In genomic region chr1:179865561-179865960, GRCm38 (mm10) we compare ENCODE assay signal across 9 mouse cellular contexts.
DNase-seq lines count a peak whose midpoint lies in the region; ATAC-seq lines count a peak whose summit lies in the region.
"Had no signal": no experiment of that assay in that cellular context is flagged by ENCODE, and none has a peak within 500 bp of the region (broad histone marks: within the 10 kb centered on the region; RNA-seq: fewer than 3 reads in every experiment).

No protein-coding gene starts in this region.

- no peaks in the 10 kb centered on the region for H3K27me3 ChIP-seq in forebrain, embryonic 10.5 days (ENCODE audit: poor library complexity, severe bottlenecking)
- H3K27me3 ChIP-seq in forebrain, embryonic 12.5 days = no peaks in the 10 kb centered on the region
- H3K27me3 ChIP-seq in embryonic facial prominence, embryonic 14.5 days (replicated peaks; ENCODE audit: control insufficient read depth, insufficient read depth, low read length) = no peaks in the 10 kb centered on the region
- H3K27me3 ChIP-seq in forebrain, embryonic 11.5 days (ENCODE audit: control insufficient read depth, insufficient read depth, low read length) = no peaks in the 10 kb centered on the region

- peaks cover 20% of the 10 kb centered on the region; the same call in 1 of the 2 replicates for H3K4me1 ChIP-seq in forebrain, embryonic 10.5 days
- peaks cover 6% of the 10 kb centered on the region; the same call in 1 of the 2 replicates for H3K4me1 ChIP-seq in forebrain, embryonic 12.5 days
- H3K4me1 ChIP-seq in embryonic facial prominence, embryonic 14.5 days (ENCODE audit: control insufficient read depth, insufficient read depth, low read length) = no peaks in the 10 kb centered on the region
- H3K4me1 ChIP-seq in forebrain, embryonic 11.5 days (replicated peaks; ENCODE audit: control insufficient read depth, insufficient read depth, low read length) = no peaks in the 10 kb centered on the region

- no peak overlapping the region for H3K4me2 ChIP-seq in forebrain, embryonic 12.5 days
- no peak overlapping the region for H3K4me2 ChIP-seq in embryonic facial prominence, embryonic 14.5 days (ENCODE audit: low read depth, low read length)
- H3K4me2 ChIP-seq in forebrain, embryonic 11.5 days (ENCODE audit: low read depth, low read length, severe bottlenecking) = no peak overlapping the region

- 62% methylated on average over 11 of the region's 11 CpGs for WGBS in forebrain, embryonic 10.5 days
- 80% methylated on average over 11 of the region's 11 CpGs for WGBS in forebrain, embryonic 12.5 days
- 21% methylated on average over 11 of the region's 11 CpGs for WGBS in embryonic facial prominence, embryonic 14.5 days
- WGBS in forebrain, embryonic 11.5 days = 70% methylated on average over 11 of the region's 11 CpGs

- H3K9ac ChIP-seq in forebrain, embryonic 12.5 days = no peak overlapping the region
- no peak overlapping the region for H3K9ac ChIP-seq in embryonic facial prominence, embryonic 14.5 days (ENCODE audit: low read depth, low read length)
- no peak overlapping the region for H3K9ac ChIP-seq in forebrain, embryonic 11.5 days (ENCODE audit: low read length)

- peak overlapping the region; percentile 27; the same call in 1 of the 2 replicates for H3K27ac ChIP-seq in forebrain, embryonic 10.5 days
- H3K27ac ChIP-seq in forebrain, embryonic 12.5 days = no peak overlapping the region
- H3K27ac ChIP-seq in embryonic facial prominence, embryonic 14.5 days (replicated peaks; ENCODE audit: low read depth, low read length) = peak overlapping the region; percentile 63
- H3K27ac ChIP-seq in forebrain, embryonic 11.5 days (ENCODE audit: low read depth, low read length) = no peak overlapping the region

- no peaks in the 10 kb centered on the region for H3K36me3 ChIP-seq in forebrain, embryonic 10.5 days (replicated peaks)
- H3K36me3 ChIP-seq in forebrain, embryonic 12.5 days (replicated peaks) = no peaks in the 10 kb centered on the region
- H3K36me3 ChIP-seq in embryonic facial prominence, embryonic 14.5 days (ENCODE audit: control insufficient read depth, insufficient read depth, low read length) = no peaks in the 10 kb centered on the region
- no peaks in the 10 kb centered on the region for H3K36me3 ChIP-seq in forebrain, embryonic 11.5 days (ENCODE audit: control insufficient read depth, insufficient read depth, low read length)

- H3K4me3 ChIP-seq in forebrain, embryonic 10.5 days = no peak overlapping the region
- no peak overlapping the region for H3K4me3 ChIP-seq in forebrain, embryonic 12.5 days (replicated peaks)
- no peak overlapping the region for H3K4me3 ChIP-seq in embryonic facial prominence, embryonic 14.5 days (ENCODE audit: low read depth, low read length)
- H3K4me3 ChIP-seq in forebrain, embryonic 11.5 days (ENCODE audit: low read depth, low read length) = no peak overlapping the region

- no peak for ATAC-seq in forebrain, embryonic 12.5 days (ENCODE audit: low FRiP score)
- ATAC-seq in embryonic facial prominence, embryonic 14.5 days (ENCODE audit: low read depth) = no peak
- no peak for ATAC-seq in forebrain, embryonic 11.5 days (replicated peaks; ENCODE audit: low FRiP score)

- H3K9me3 ChIP-seq in forebrain, embryonic 10.5 days = no peaks in the 10 kb centered on the region
- no peaks in the 10 kb centered on the region for H3K9me3 ChIP-seq in forebrain, embryonic 12.5 days
- no peaks in the 10 kb centered on the region for H3K9me3 ChIP-seq in embryonic facial prominence, embryonic 14.5 days (ENCODE audit: control insufficient read depth, low read length)
- no peaks in the 10 kb centered on the region for H3K9me3 ChIP-seq in forebrain, embryonic 11.5 days (ENCODE audit: control insufficient read depth, low read length)

- no peak for DNase-seq in forebrain, embryonic 10.5 days (ENCODE audit: extremely low spot score, low spot score)
- DNase-seq in embryonic facial prominence, embryonic 14.5 days (ENCODE audit: low spot score) = peak; percentile 50
- peak; percentile 55 to 69 for DNase-seq in kidney, adult 8-10 months
- peak; percentile 34 for DNase-seq in lung, postnatal 36 days
- no peak for DNase-seq in urinary bladder, postnatal 36 days (ENCODE audit: low spot score in 2 of 2)
- no peak for DNase-seq in forebrain, embryonic 11.5 days (ENCODE audit: low spot score)
- DNase-seq in right cerebral cortex, postnatal 25 days = no peak
- DNase-seq: right cerebral cortex, postnatal 14 days had no signal

Comparison
In these comparisons a context has a peak if more than half of its experiments do, and no peak if none do; other contexts are left out.
1. H3K27ac ChIP-seq: peak in forebrain, embryonic 10.5 days (single experiment) and embryonic facial prominence, embryonic 14.5 days (single experiment); none in forebrain, embryonic 12.5 days (single experiment) and forebrain, embryonic 11.5 days (single experiment).
2. DNase-seq: peak in embryonic facial prominence, embryonic 14.5 days (single experiment), kidney, adult 8-10 months (2 of 2) and lung, postnatal 36 days (single experiment); none in forebrain, embryonic 10.5 days (single experiment), urinary bladder, postnatal 36 days (0 of 2), forebrain, embryonic 11.5 days (single experiment) and right cerebral cortex, postnatal 25 days (single experiment).